Mouse (Mus musculus): ENCODE measurements at regions not wholly inside any gene's neighbourhood (a gene's known extent, or its start where the extent isn't known, plus 50 kb on each side); places are given as distances from the start of the nearest gene placed in this dataset.

DNA sequence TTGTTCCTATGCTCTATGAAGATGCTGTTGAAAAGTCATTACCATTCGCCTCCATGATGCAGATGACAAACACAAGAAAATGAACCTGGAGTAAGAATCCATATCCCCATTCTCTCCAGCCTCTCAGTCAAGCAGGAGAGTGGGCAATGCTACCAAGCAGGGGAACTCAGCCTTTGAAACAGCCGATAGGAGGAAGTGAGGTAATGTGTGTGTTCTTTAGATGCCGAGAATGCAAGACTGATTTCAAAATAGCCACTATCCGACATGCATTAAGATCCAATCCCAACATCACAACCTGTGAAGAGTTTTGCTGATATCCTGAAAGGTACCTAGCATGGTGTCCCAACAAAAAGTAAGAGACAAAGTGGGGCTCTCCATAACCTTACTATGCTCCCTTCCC is 611.8 kb downstream of the Efna5 start:
- TF ChIP-seq MAX (IDR thresholded peaks at IDR 0.05; ENCODE audit: low read depth) (no peak), REST (IDR thresholded peaks at IDR 0.05; ENCODE audit: insufficient read depth, insufficient read length) (no peak), E2F4 (IDR thresholded peaks at IDR 0.05; ENCODE audit: insufficient read depth) (no peak), USF1 (IDR thresholded peaks at IDR 0.05; ENCODE audit: low read depth) (no peak), POLR2A (IDR thresholded peaks at IDR 0.05; ENCODE audit: insufficient read length, low read depth) (no peak), MYOD1 (IDR thresholded peaks at IDR 0.05; ENCODE audit: control insufficient read depth in 1 of 3, insufficient read length in 2 of 3, low read depth in 2 of 3) (no peak), TCF3 (IDR thresholded peaks at IDR 0.05; ENCODE audit: insufficient read length, low read depth) (no peak)
- H3K79me2 ChIP-seq (ENCODE audit: control insufficient read depth, insufficient read depth), result no peaks in the 10 kb centered on the region
- H3K27me3 ChIP-seq (ENCODE audit: control insufficient read depth, insufficient read depth, insufficient read length), result no peaks in the 10 kb centered on the region
- H3K36me3 ChIP-seq (ENCODE audit: control insufficient read depth, insufficient read depth), result no peaks in the 10 kb centered on the region
- no peak overlapping the region for H3K4me3 ChIP-seq
- no peak overlapping the region for H3ac ChIP-seq (ENCODE audit: control insufficient read depth, insufficient read length)
- no peak overlapping the region for H3K4me2 ChIP-seq (ENCODE audit: low read depth)

DNA sequence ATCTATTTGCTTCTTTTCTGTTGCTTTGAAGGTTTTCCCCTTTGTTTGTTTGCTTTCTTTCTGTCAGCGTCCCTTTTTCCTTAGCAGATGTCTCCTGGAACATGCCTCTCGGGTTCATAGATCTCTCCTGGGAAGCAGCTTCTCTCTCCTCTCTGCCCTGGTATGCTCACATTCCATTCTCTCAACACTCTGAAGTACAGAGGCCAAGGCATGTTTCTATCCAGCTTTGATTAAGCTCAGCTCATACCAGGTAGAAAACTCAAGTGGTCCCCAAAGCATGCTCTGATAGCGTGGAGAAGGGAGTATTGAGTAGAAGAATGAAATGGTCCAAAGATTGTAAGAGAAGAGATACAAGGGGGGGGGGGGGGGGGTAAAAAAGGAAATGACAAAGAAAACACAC is 627.7 kb downstream of the Efna5 start:
- Histone ChIP-seq H3K4me3 (no peak overlapping the region), H3ac (ENCODE audit: control insufficient read depth, insufficient read length) (no peak overlapping the region), H3K4me2 (ENCODE audit: low read depth) (no peak overlapping the region), H3K36me3 (ENCODE audit: control insufficient read depth, insufficient read depth) (no peaks in the 10 kb centered on the region), H3K27me3 (ENCODE audit: control insufficient read depth, insufficient read depth, insufficient read length) (no peaks in the 10 kb centered on the region), H3K79me2 (ENCODE audit: control insufficient read depth, insufficient read depth) (no peaks in the 10 kb centered on the region)
- no peak for TF ChIP-seq MYOG (IDR thresholded peaks at IDR 0.05; ENCODE audit: control insufficient read depth in 1 of 3, insufficient read depth in 1 of 3, insufficient read length in 2 of 3, low read depth in 2 of 3)
- no peak for TF ChIP-seq E2F4 (IDR thresholded peaks at IDR 0.05; ENCODE audit: insufficient read depth)
- TF ChIP-seq USF1 (IDR thresholded peaks at IDR 0.05; ENCODE audit: low read depth), result no peak
- no peak for TF ChIP-seq POLR2AphosphoS2 (IDR thresholded peaks at IDR 0.05; ENCODE audit: insufficient read length, low read depth)
- TF ChIP-seq POLR2A (IDR thresholded peaks at IDR 0.05; ENCODE audit: insufficient read length, low read depth), result no peak
- no peak for TF ChIP-seq TCF3 (IDR thresholded peaks at IDR 0.05; ENCODE audit: insufficient read length, low read depth)
- TF ChIP-seq CEBPB (IDR thresholded peaks at IDR 0.05; ENCODE audit: insufficient read depth, poor library complexity, severe bottlenecking), result no peak
- no peak for TF ChIP-seq MYOD1 (IDR thresholded peaks at IDR 0.05; ENCODE audit: control insufficient read depth in 1 of 3, insufficient read length in 2 of 3, low read depth in 2 of 3)
- no peak for TF ChIP-seq SRF (IDR thresholded peaks at IDR 0.05; ENCODE audit: control insufficient read depth, insufficient read length, low read depth)
- no peak for TF ChIP-seq MAX (IDR thresholded peaks at IDR 0.05; ENCODE audit: low read depth)
- TF ChIP-seq REST (IDR thresholded peaks at IDR 0.05; ENCODE audit: insufficient read depth, insufficient read length), result no peak
- TF ChIP-seq TCF12 (IDR thresholded peaks at IDR 0.05; ENCODE audit: insufficient read depth, poor library complexity, severe bottlenecking), result no peak

DNA sequence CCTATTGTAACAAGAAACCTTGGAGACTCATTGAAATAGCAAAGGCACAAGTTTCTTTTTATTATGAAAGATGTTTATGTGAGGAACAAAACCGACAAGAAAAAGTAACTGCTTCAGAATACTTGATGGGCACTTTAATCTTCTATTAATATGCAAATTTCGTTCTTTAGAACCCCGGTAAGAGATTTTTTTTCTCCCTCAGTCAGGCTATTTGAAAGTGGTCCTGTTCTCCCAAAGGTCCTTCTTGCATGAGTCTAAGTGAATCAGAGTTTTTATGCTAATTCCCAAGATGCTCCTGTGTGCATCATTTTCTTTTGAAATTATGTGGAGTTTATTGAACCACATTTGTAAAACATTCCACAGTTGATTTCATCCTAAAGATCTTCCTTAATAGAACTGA is 633.1 kb downstream of the Efna5 start:
- H3ac ChIP-seq (ENCODE audit: control insufficient read depth, insufficient read length), result no peak overlapping the region
- H3K4me2 ChIP-seq (ENCODE audit: low read depth), result no peak overlapping the region
- H3K79me2 ChIP-seq (ENCODE audit: control insufficient read depth, insufficient read depth), result no peaks in the 10 kb centered on the region
- TF ChIP-seq TCF3 (IDR thresholded peaks at IDR 0.05; ENCODE audit: insufficient read length, low read depth), result no peak
- no peak for TF ChIP-seq MAX (IDR thresholded peaks at IDR 0.05; ENCODE audit: low read depth)
- no peak for TF ChIP-seq USF1 (IDR thresholded peaks at IDR 0.05; ENCODE audit: low read depth)
- no peak for TF ChIP-seq TCF12 (IDR thresholded peaks at IDR 0.05; ENCODE audit: insufficient read depth, poor library complexity, severe bottlenecking)
- TF ChIP-seq MYOD1 (IDR thresholded peaks at IDR 0.05; ENCODE audit: control insufficient read depth in 1 of 3, insufficient read length in 2 of 3, low read depth in 2 of 3), result no peak
- TF ChIP-seq E2F4 (IDR thresholded peaks at IDR 0.05; ENCODE audit: insufficient read depth), result no peak
- TF ChIP-seq POLR2AphosphoS2 (IDR thresholded peaks at IDR 0.05; ENCODE audit: insufficient read length, low read depth), result no peak
- TF ChIP-seq REST (IDR thresholded peaks at IDR 0.05; ENCODE audit: insufficient read depth, insufficient read length), result no peak
- no peak for TF ChIP-seq MYOG (IDR thresholded peaks at IDR 0.05; ENCODE audit: control insufficient read depth in 1 of 3, insufficient read depth in 1 of 3, insufficient read length in 2 of 3, low read depth in 2 of 3)
- no peak for TF ChIP-seq CEBPB (IDR thresholded peaks at IDR 0.05; ENCODE audit: insufficient read depth, poor library complexity, severe bottlenecking)
- no peaks in the 10 kb centered on the region for H3K36me3 ChIP-seq (ENCODE audit: control insufficient read depth, insufficient read depth)
- no peaks in the 10 kb centered on the region for H3K27me3 ChIP-seq (ENCODE audit: control insufficient read depth, insufficient read depth, insufficient read length)
- no peak overlapping the region for H3K4me3 ChIP-seq

DNA sequence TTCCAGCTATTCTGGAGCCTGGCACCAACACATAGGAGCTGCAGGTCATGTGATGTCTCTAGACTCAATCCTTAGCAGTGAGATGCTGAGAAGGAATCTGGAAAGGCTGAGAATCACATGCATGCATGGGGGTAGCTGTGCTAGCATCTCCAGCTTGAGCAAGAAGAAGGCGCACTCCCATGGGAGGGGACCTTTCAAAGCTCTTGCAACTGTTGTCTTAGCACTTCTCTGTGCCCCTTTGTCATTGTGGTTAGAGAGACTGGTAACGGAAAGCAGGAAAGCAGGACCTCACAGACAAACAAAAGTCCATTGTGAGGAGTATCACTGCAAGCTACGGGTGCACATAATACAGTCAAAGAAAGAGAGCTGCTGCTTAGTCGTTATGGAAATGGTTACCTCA is 634.5 kb downstream of the Efna5 start:
- no peaks in the 10 kb centered on the region for H3K36me3 ChIP-seq (ENCODE audit: control insufficient read depth, insufficient read depth)
- no peaks in the 10 kb centered on the region for H3K79me2 ChIP-seq (ENCODE audit: control insufficient read depth, insufficient read depth)
- H3ac ChIP-seq (ENCODE audit: control insufficient read depth, insufficient read length), result no peak overlapping the region
- H3K27me3 ChIP-seq (ENCODE audit: control insufficient read depth, insufficient read depth, insufficient read length), result no peaks in the 10 kb centered on the region
- no peak overlapping the region for H3K4me3 ChIP-seq
- H3K4me2 ChIP-seq (ENCODE audit: low read depth), result no peak overlapping the region
- no peak for TF ChIP-seq MYOD1 (IDR thresholded peaks at IDR 0.05; ENCODE audit: control insufficient read depth in 1 of 3, insufficient read length in 2 of 3, low read depth in 2 of 3)
- no peak for TF ChIP-seq POLR2AphosphoS2 (IDR thresholded peaks at IDR 0.05; ENCODE audit: insufficient read length, low read depth)
- TF ChIP-seq TCF12 (IDR thresholded peaks at IDR 0.05; ENCODE audit: insufficient read depth, poor library complexity, severe bottlenecking), result no peak
- TF ChIP-seq SRF (IDR thresholded peaks at IDR 0.05; ENCODE audit: control insufficient read depth, insufficient read length, low read depth), result no peak
- no peak for TF ChIP-seq E2F4 (IDR thresholded peaks at IDR 0.05; ENCODE audit: insufficient read depth)
- no peak for TF ChIP-seq MYOG (IDR thresholded peaks at IDR 0.05; ENCODE audit: control insufficient read depth in 1 of 3, insufficient read depth in 1 of 3, insufficient read length in 2 of 3, low read depth in 2 of 3)
- no peak for TF ChIP-seq POLR2A (IDR thresholded peaks at IDR 0.05; ENCODE audit: insufficient read length, low read depth)
- no peak for TF ChIP-seq REST (IDR thresholded peaks at IDR 0.05; ENCODE audit: insufficient read depth, insufficient read length)
- no peak for TF ChIP-seq MAX (IDR thresholded peaks at IDR 0.05; ENCODE audit: low read depth)
- no peak for TF ChIP-seq TCF3 (IDR thresholded peaks at IDR 0.05; ENCODE audit: insufficient read length, low read depth)

DNA sequence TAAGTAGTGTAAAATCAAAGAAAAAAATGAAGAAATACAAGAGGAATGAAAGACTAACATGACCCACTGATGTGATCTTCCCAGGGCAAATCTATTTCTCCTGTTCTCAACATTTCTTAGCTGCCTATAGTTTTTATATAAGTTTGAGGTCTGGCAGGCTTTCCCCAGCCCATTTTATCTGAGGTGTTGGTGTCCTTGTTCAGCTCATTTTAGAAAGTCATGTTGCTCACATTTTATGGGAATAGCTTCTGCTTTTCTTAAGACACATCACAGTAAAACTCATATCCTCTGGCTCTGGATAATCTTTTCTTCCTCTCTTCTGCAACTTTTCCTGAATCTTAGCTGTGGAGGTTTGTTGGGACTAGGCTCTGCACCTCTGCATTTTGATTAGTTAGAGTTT is 650.2 kb downstream of the Efna5 start:
- no peak overlapping the region for H3K4me2 ChIP-seq (ENCODE audit: low read depth)
- H3K27me3 ChIP-seq (ENCODE audit: control insufficient read depth, insufficient read depth, insufficient read length), result no peaks in the 10 kb centered on the region
- TF ChIP-seq TCF3 (IDR thresholded peaks at IDR 0.05; ENCODE audit: insufficient read length, low read depth) (no peak), POLR2AphosphoS2 (IDR thresholded peaks at IDR 0.05; ENCODE audit: insufficient read length, low read depth) (no peak), USF1 (IDR thresholded peaks at IDR 0.05; ENCODE audit: low read depth) (no peak), MYOD1 (IDR thresholded peaks at IDR 0.05; ENCODE audit: control insufficient read depth in 1 of 3, insufficient read length in 2 of 3, low read depth in 2 of 3) (no peak), CEBPB (IDR thresholded peaks at IDR 0.05; ENCODE audit: insufficient read depth, poor library complexity, severe bottlenecking) (no peak), TCF12 (IDR thresholded peaks at IDR 0.05; ENCODE audit: insufficient read depth, poor library complexity, severe bottlenecking) (no peak), E2F4 (IDR thresholded peaks at IDR 0.05; ENCODE audit: insufficient read depth) (no peak), POLR2A (IDR thresholded peaks at IDR 0.05; ENCODE audit: insufficient read length, low read depth) (no peak), SRF (IDR thresholded peaks at IDR 0.05; ENCODE audit: control insufficient read depth, insufficient read length, low read depth) (no peak), MYOG (IDR thresholded peaks at IDR 0.05; ENCODE audit: control insufficient read depth in 1 of 3, insufficient read depth in 1 of 3, insufficient read length in 2 of 3, low read depth in 2 of 3) (no peak), REST (IDR thresholded peaks at IDR 0.05; ENCODE audit: insufficient read depth, insufficient read length) (no peak), MAX (IDR thresholded peaks at IDR 0.05; ENCODE audit: low read depth) (no peak)
- H3K4me3 ChIP-seq, result no peak overlapping the region
- no peaks in the 10 kb centered on the region for H3K79me2 ChIP-seq (ENCODE audit: control insufficient read depth, insufficient read depth)
- no peak overlapping the region for H3ac ChIP-seq (ENCODE audit: control insufficient read depth, insufficient read length)
- H3K36me3 ChIP-seq (ENCODE audit: control insufficient read depth, insufficient read depth), result no peaks in the 10 kb centered on the region

Data from myocyte (in vitro differentiated cells).